Mouse (Mus musculus) lung, postnatal 4 days (tissue): Measurements from ENCODE around the gene Ftcd.
A peak's percentile ranks its signal among the peaks of the same experiment; 100 is the strongest.

Experiments
- DNase-seq, 2 experiments: peaks; one replicate each; pipeline ENCODE4 v3.0.0; 2021

Gene Ftcd

DNA sequence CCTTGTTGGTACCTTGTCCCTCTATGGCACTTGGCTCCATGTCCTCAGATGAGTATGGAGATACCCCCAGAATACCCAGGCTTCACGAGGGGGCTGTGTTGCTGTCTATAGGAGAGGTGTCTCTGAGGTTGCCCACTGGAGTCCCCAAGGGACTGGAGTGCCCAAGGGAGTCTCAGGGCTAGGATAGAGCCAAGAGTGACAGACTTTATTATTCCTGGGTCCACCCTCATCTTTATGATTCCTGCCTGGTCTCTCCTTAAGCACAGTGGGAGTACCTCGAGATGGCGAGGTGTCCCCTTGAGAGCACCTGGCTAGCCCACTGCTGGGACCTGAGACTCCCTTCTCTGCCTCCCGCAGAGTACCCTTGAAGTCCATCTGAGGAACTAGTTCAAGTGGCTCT lies 47.0 kb downstream of the Ftcd start:
- peak in 1 of 2 experiments; percentile 20 for DNase-seq

DNA sequence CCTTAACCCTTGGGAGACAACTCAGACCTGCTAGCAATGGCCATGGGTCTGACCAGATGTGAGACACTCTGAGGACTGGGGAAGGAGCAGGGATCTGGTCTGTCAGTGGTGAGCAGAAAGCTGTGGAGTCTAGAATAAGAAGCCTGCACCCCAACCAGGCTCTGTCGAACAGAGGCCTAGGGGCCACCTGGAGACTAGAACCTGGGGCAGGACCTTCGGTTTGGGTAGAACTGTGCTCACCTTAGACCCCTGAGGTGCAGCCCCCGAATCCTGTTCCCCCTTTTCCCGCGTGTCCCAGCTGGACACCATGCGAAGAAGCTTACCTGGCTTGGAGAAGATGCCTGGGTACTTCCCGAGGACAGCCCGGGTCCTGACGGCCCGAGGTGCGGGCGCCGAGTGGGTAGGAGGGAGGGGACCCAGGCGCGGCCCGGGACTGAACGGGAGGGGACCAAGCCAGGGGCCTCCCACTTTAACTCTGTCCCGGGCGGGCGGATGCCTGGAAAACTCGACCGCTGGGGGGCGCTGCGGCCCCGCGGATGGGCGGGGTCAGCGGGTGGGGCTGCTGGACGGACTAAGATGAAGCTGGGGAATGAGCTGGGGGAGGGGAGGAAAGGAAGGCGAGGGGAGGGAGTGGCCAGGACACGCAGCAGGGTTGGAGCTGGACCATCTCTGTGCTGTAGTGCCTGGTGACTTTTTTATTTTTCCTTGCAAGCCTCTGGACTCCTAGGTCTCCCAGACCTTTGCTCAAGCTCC lies 47.7 kb downstream of the Ftcd start, which contains the start of gene Col6a2:
Gene Col6a2, minus strand, starts transcription at position 703 of the 753 bp plus-strand sequence.
- peak; percentile 96 for DNase-seq

DNA sequence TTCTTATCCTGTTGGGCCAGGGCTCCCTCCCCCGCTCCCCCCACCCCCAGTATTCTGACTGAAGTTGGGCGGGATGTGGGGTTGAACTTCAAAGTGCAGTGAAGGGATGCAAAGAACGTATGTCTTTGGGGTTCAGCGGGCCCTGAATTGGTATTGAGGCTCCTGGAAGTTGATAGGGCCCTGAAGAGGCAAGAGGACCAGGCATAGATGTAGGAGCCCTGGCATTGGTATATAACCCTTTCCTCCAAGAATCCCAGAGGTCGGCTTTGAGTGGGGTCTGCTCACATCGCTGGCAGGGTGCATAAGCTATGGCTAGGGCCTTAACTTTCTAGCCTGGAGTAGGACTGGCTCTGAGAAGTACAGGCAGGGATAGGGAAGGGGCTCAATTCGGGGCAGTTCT lies 48.3 kb downstream of the Ftcd start:
- no peak for DNase-seq

- DNase-seq = no peak
These were observed 49.5 kb downstream of the Ftcd start for GRCm38 (mm10) chr10:76624903-76625302.

DNA sequence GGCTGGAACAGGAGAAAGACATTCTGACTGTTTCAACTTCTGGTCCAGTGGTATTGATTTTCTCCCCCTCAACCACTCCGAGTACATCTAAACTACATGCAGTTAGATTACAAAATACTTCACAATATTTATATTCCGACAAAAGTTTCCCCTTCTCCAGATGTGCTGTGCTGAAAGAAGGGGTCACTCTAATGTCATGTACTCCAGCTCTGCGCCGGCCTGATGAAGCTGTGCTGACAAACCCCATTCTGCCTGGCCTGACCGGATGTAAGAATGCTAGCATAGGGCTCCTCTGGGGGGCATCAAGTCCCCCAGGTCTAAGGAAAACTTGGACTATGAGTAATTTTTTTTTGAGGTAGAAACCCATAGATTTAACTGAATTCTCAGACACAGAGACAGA lies 52.3 kb downstream of the Ftcd start:
- DNase-seq = peak in 1 of 2 experiments; percentile 60

DNA sequence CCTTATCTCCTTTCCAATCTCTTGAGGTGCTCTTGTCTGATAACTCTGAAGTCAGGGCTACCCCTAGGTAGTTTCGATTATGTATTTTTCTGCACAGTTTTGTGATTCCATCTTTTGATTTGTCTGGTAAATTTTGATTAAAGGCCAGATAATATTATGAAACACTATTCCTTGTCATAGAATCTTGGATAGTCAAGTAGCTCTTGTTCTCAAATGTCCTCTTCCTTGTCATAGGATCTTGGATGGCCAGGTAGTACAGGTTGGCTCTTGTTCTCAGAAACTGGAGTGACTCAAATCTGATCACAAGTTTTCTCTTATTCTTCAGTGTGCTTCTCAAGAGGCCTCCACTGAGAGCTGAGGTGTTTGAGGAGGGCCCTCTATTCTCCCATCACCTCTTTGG lies 55.2 kb downstream of the Ftcd start:
- DNase-seq = no peak

- DNase-seq = no peak
These were observed 57.2 kb downstream of the Ftcd start for GRCm38 (mm10) chr10:76632630-76633029.

DNA sequence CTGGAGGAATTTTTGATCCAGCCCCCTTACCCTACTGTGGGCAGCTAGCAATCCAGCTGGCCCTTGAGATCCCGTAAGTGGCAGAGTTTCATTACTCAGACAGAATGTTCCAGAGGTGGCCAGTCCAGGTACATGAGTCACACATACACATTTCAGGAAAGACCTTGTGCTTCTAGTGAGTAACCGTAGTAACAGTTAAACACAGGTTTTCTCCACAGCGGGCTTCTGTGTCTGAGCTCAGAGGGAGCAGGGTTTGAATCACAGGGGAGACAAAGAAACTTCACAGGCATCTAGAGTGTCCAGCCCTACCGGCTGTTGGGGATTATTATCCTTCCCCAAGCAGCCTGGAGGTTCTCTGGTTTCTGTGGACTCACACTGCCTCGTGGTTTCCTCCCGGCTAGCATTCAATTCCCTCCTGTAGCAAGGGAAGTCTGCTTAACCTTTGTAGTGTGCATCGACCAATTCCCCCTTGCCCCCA lies 58.7 kb downstream of the Ftcd start:
- peak; percentile 39 to 54 for DNase-seq

DNA sequence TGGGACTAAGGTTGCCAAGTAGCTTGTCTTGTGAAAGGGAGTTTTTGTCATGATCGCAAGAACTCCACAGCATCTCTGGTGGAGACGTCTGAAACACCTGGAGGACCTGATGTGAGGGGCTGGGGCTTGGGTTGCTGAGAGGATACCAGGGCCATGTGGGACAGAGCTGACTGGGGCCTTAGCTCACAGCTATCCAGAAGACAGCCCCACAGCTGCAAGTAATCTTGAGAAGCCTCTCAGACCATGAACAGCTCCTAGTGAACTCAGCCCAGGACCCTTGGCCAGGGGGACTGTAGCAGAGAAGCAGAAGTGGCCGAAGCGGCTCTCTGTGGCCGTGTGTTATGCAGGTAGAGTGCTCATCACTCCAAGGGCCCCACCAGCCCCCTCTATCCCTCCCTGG lies 59.1 kb downstream of the Ftcd start:
- peak in 1 of 2 experiments; percentile 4 for DNase-seq

DNA sequence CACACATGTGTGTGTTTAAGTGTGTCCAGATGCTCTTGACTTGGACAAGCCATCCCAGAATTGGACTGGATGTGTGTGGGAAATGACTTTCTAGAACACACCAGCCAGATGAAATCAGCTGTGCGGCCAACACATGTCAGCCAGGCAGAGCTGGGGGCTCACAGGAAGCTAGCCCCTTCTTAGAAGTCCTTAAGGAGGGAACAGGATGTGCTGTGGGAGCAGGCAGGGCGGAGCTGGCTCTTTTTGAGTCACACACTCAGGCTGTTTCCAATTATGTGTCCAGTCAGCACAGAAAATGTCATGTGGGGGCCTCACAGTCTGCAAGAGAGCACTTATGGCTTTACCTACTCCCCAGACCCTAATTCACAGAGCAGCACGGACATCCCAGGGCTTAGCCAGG lies 60.6 kb downstream of the Ftcd start:
- DNase-seq = peak; percentile 35 to 81

GRCm38 (mm10) chr10:76636601-76637000 lies 61.2 kb downstream of the Ftcd start:
- no peak for DNase-seq
